Mouse (Mus musculus) CD4-positive, CD25-positive, alpha-beta regulatory T cell, adult 2 months (primary cell): ENCODE data around the gene St3gal4.

Source experiments
- DNase-seq: peaks from one replicate; pipeline ENCODE4 v3.0.0-alpha.2; 2012; ENCODE audit warnings: low read depth, low spot score

Gene St3gal4

DNA sequence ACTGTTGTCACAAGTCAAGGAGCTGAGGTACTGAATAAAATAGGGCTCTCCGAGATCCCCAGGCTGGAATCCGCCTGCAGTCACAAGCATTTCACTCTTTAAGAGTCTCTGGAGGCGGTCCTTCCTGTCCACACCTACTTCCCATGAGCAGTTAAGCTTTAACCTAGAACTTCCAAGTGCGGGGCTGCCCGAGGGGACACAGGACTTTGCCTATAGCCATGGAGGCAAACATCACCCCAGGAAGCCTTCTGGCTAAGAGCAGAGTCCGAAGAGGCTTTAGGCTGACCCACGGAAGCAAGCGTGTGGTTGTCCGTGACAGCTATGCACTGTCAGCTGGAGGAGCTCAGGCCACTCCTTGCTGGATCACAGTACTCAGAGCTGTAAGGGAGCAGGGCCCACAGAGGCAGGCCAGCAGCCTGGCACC is 9.9 kb upstream of the St3gal4 start:
- DNase-seq = no peak

DNA sequence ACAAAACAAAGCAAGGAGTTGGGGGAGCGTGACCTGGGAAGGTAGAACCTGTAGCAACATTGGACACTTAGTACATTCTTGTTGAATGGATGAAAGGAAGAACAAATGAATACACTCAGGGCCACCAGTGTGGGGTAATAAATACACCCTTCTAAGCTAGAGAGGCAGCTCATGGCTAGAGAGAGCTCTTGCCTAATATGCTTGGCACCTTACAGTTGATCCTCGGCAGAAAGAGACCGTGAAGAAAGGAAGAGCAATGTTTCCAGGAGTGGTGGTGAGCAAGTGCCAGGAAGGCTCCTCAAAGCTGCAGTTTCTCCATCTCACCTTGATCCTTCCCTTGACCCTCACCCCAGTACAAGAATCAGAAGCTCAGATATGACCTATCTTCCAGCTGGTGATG is 9.5 kb upstream of the St3gal4 start:
- DNase-seq = no peak

DNA sequence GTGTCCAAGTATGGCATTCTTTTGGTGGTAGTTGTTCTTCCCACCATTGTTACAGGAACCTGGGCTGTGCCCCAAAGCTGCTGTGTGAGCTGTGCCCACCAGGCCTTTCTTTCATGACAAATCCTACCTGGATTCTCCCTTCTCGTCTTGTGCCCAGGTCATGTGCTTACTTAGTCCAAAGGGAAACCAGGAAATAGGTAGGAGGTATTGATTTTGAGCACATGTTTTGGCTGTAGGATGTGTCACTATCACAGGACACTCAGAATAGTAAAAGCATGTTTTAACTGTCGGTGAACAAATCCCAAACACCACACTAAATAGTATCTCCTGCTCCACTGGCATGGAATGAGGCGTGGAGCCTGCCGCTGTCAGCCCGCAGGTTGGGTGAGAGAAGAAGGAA is 8.5 kb upstream of the St3gal4 start:
- DNase-seq = no peak

DNA sequence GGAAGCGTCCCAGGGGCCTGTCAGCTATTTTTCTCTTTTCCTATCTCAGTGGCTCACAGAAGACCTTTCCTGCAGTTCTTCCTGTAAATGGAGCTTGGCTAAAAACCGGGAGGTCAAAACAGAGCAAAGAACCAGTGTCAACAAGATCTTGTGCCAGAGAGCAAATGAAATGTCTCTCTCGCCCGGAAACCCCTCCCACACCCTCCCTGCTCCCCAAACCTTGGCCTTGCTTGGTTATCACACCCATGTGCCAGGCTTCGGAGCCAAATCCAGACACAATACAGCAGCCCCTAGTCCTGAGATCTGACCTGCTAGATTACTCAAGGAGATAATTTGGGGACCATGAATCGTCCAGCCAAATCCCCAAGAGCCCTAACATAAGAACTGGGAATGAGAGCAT is 8.1 kb upstream of the St3gal4 start:
- no peak for DNase-seq

DNA sequence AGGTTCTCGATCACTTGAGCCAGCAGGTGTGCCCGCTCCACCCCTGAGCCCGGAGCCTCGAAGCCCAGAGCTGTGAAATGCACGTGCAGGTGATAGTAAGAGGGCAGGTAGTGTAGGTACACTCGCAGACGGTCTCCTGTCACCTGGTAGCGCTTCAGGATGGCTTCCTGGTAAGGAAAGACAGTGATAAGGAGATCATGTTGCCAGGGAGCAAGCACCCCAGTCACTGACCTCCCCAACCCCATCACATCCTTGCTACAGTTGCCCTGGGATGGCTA is 5.5 kb upstream of the St3gal4 start:
- no peak for DNase-seq

DNA sequence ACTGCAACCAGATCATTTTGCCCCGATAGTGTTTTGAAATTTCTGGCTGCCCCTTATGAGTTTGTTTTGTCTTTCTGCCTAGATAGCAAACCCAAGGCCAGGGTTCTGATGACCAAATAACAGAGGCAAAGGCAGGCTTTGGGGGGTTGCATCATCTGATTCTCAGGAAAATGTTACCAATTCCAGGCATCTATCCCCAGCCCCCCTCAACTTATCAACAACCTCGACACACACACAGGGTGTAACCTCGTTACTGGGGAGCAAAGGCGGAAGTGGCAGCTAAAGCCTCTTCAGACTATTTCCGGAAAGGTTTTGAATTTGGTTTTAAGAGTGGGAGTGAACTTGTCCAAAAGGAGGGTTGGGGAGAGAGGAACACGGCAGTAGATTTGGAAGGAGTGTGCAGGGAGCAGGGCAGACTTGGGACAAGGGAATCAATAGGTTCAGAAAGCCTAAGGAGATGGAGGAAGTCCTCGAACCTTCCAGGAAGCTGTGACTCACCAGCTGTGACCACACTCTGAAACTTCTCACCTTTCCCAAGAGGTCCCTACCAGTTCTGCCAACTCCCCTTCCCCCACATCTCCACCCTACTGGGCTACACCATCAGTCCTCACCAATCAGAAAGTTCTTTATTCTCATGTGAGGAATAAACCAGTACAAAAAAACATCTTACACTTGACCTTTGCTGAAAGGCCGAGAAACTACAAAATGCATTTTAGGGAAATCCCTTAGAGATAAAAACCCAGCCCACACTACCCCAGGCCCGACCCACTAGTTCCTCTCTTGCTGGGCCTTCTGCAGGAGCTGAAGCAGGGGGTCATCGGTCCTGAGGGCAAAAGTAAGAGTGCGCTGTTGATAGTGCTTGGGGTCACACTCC is 5.0 kb upstream of the St3gal4 start:
- peak; percentile 61 for DNase-seq

DNA sequence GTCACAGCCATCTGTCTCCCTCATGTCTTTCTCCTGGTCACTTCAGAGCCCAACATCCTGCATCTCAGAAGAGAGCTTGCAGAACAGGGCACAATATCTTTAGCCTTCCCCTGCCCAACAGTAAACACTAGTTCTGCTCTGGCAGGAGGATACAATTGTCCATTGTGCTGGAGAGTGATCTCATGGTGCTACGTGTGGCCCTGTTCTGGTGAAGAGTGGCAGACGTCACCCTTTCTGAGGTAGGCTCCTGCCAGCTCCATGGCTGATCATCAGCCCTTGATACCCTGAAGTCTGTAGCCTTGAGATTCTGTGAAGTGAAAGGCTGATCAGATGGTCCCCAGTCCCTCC is 4.4 kb upstream of the St3gal4 start:
- peak; percentile 37 for DNase-seq

DNA sequence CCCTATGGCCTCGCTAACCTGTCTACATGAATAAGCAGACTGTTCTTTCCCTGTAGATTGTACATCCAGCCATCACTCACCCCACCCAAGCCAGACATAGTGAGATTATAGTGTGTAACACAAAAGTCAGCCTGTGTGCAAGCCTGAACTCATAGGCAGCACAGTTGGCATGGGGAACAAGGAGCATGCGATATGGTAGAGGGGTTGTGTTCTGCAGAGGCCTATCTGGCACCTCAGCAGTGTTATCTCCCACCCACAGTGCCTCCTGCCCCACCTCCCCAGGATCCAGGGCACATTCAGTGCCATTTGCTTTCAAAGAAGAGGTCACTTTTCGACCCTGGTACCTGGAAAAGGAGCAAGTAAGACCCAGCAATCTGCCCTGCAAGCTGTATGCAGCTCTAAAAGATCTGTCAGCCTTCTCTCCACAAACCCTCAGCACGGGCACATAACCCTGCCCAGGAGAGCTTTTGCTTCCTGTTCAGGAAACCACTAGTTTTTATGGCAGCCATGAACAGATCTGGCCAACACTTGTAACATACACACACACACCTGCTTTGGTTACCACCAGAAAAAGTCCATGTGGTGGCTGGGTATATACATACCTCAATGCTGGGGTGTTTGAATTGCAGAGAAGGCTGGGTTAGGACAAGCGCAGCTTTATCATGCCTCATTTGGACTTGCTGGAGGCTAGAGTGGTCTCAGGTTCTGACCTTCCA is 3.6 kb upstream of the St3gal4 start:
- peak; percentile 41 for DNase-seq

DNA sequence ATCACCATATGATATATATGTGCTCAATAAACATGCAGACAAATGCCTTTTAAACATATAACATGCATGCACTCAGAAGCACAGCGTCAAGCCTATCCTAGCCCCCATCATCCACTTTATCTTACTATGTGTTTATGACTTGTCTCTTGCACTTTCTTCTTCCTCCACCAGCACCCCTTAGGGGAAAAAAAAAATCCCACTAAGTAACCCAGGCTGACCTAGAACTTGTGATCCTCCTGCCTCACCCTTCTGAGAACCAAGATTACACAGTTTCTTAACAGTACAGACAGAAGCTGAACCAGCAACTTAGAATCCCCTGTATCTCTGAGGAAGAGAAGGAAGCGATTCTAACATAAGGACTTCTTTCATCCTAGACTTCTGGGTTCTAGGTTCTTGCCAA is 505 bp downstream of the St3gal4 start:
- no peak for DNase-seq

DNA sequence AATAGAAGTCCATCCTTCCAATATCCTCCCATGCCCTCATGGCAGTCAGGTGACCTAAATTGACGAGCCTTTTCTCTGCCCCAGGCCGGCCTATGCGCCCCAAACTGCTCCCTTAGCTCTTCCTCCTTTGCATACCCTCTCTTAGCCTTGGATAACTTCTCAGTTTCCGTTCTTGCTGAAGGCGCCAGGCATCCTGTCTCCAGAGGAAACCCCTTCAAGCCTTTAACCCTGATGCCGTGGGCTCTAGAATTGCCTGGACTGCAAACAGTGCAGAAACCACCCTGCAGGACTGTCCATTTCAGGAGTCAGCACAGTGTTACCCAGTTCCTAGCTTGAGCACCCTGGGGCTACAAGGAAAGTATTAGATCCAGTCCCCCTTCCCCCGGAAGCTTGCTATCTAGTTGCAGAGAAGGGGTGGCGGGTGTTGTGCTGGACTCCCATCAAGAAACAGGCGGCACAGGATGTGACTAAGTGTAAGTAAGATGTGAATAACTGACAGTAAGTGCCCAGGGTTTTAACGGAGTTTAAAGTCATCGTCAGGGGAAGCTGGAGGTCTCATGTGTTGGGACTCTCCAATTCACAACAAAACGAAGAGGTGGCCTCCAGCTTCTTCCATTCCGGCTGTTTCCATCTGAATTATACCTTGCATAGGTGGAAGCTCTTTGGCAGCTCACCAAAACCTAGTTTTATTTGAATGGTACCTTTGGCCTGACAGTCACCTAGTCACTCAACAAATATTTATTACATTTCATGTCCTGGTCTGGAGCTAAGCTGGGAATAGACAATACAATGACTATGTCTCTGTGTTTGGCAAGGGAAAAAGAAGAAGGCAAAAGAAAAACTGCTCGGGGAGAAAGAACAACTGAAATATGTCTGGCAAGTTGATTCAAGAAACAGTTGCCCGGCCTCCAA is 1.4 kb downstream of the St3gal4 start:
- DNase-seq = peak; percentile 69

DNA sequence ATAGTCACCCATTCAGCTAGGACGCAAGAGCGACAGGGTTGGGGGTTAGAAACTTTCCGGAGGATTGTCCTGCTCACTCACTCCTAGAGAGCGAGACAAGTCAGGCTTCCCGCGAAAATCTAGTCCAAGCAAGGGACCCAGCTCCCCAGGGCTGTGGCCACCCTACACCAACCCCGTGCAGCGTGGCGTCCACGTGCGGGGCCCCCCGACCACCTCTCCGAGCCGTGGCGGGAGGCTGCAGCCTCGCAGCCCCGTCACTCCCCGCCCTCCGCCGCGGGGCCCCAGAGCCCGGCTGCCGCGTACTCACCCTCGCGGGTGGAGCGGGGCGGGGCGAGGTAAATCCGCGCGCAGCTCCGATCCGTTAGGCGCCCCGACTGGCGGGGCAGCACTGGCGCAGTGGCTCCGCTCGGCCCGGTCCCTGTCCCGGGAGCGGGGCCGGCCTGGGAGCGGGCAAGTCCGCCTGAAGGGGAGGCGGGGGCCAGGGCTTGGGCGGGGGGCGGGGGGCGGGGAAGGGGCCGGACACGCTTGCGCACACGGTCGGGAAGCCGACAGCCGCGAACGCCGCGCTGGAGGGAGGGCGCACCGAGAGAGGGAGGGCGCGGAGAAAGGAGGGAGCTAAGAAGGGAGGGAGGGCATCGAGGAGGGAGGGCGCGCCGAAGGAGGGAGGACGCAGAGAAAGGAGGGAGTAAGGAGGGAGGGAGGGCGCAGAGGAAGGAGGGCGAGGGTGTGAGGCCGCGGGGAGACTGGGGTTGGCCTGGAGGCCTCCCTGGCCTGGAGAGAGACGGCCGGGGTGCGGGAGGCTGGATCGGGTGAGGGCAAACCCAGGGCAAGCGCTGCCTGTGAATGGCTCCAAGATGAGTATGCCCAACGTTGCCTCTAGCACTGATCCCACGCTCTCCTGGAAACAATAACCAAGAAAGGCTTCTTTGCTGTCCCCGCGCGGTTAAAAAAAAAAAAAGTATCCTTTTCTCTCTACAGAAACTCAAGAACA is 2.4 kb downstream of the St3gal4 start:
- DNase-seq = peak; percentile 90

DNA sequence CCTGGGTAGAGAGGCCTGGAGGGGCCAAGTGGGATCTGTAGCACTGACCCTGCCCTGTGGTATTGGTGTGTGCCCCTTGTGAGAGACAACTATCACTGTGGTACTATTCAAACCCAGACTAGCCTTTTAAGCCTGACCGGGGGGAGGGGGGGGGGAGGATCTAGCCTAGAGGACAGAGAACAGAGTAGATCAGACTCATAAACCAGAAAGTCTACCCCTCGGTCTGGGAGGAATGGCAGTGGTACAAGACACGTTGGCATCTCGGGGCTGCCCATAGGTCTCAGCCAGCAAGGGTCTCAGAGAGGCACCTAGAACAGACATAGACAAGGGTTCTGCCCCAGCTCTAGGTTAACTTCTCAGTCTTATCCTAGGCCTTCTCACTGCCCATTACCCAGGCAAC is 3.3 kb downstream of the St3gal4 start:
- DNase-seq = peak; percentile 15

DNA sequence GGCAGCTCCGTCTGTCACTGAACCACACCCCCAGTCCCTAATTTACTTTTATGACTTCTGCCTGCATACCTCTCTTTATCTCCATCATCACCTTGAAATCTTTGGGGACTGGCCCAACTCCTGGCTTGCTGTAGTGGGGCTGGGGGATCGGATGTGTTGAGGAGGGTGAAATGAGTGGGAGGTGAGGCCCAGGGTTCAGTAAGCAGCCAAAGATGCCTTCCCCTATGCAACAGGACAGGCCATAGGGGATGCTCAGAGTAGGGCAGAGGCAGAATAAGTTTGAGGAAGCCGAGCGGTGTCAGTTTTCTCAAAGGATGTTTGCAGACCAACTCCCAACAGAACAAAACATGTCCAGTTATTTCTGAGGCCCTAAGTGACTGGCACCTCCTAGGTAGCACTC is 3.8 kb downstream of the St3gal4 start:
- no peak for DNase-seq

DNA sequence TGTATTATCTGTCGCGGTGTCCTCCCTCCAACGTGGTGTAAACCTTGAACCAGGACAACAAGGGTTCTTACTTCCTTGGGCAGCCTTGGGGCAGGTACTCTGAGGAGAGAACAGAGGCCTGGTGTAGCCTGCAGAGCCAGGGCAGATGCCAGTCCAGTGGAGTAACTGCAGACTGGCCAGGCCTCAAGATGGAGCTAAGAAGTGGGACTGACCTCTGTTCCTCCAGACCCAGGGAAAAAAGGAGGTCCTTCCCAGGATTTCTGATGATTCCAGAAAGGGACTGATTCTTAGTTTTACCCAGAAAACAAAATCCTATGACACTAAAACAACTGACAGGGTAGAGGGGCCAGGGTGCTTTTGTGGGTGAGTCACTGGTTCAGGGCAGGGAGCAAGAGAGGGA is 4.8 kb downstream of the St3gal4 start:
- DNase-seq = no peak

DNA sequence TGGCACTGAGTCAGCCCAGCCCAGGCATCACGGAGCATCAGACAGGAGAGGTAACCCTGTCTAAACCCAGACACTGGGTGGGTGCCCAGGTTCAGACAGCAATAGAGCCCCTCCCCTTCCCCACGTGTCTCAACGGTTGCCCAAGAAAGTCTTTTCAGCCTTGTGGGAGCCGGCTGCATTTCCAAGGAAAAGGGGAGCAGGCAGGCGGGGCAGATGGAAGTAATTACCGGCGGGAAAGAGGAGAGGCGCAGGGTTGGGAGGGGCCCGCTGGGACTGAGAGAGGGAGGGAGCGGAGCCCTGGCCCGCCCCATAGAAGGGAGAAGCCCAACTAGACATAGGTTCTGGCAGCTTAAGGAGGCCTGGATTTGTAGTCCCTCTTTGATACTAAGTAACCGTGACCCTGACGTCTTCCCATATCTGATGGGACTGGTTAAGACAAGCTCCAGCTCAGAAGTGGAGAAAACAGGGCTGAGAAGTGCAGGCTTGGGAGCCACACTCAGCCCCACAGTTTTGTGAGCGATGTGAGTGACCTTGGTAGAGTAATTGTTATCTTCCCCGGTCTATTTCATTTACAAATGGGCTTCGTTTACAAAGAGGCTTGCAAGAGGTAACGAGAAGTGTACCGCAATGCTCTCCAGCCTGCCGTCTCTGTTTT is 7.0 kb downstream of the St3gal4 start:
- DNase-seq = no peak

DNA sequence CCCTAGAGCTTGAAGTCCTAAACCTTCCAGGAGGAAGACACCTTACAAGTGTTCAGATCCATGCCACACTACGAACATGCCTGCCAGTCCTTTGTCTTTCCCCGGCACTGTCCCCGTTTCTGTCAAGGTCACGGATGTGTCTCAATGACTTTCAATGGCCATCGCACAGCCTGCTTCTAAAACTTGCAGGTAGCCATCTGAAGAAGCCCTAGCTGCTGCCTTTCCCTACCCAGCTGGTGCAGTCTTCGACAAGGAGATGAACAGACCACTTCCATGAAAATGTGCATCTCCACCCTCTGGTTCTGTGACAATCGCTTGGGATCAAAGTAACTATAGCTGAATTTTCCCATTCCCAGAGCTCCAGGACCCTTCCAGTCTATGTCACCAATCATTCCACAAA is 7.6 kb downstream of the St3gal4 start:
- DNase-seq = no peak

DNA sequence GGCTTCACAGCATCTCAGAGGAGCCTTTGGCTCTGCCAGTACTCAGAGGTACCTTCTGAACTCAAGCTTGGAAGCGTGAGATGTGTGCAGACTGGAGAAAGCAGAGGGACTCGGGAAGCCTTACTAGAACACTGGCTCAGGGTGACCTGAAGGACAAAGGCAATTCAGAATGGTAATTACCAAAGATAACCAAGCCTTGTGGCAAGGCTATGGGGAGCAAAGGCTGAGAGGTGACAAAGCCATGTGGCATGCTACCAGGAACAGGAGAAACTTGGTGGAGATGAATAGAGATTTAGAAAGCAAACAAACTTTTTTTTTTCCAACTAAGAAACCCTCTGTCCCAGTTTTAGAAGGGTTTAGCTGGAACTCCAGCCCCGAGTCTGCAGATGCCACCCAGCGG is 8.5 kb downstream of the St3gal4 start:
- no peak for DNase-seq

DNA sequence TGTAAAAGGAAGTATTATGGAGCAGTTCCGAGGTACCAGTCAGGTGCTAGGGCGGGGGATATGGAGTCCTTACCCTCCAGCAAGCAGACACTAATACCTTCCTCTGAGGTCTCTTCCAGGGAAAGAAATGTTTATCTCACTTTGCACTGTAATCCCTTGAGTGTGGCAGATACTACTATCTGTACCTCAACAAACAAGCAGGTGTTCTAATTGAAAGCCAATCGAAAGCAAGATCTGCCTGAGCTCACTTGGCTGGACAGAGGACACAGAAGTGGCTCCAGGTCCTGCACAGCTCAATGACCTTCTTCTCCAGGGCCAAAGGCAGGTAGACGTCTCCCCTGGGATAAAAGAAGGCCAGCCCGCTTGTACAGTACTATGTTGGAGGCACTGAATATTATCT is 9.0 kb downstream of the St3gal4 start:
- DNase-seq = no peak

DNA sequence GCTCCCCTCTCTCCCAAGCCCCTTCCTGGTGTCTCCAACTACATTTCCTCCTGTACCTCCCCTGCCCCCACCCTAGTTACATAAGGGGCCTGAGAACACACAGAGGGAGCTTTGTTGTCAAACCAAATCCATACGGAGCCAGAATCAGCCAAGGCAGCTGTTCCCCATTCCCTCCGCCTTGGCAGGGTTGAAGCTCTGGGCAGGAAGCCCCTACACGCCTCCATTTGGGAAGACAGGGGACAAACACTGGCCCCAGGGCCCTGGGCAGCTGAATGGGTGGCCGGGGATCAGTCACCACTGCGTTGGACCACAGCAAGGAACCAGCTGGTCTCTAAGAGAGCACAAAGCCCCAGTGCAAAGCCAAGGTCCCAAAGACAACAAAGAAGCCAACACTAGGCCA is 10.2 kb downstream of the St3gal4 start:
- DNase-seq = no peak

DNA sequence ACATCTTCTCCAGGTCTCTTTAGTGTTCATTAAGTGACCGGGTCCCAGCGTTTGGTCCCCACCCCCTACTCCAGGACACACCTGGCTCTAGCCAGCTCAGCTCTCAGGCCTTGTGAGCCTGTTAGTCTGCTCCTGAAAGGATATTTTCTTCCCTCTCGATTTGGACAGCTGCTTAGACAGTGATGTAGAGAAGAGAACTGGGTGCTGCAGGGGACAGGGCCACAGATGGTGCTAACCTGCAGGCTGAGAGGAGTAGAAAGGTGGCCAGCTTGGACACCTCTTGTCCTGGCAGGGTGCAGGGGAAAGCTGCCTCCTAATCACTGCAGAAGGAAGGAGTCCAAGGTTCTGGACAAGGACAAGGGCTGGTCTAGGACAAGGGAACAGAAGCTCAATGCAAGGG is 11.0 kb downstream of the St3gal4 start:
- no peak for DNase-seq

DNA sequence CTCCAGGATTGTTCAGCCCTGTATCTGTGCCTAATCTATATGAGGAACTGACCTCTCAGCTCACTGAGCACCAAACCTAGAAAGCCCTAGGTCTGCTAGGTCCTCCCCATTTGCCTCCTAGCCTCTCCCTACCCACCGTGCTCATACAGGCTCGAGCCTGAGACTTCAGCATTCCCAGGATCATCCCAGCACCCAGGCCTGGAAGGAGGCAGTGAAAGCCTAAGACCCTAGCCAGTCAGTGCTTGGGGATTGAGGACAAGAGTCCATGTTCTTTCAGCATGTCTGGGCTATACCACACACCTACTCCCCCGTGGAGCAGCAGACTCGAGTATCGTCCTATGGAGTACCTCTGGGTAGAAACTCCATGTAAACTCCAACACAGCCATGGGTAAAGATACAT is 11.7 kb downstream of the St3gal4 start:
- no peak for DNase-seq
